Mouse (Mus musculus) c-Kit-negative CD71-positive TER-119-positive erythroid progenitor cells, embryonic 14.5 days (primary cell): ENCODE measurements around the gene Adsl.
"Not testable (repeated sequence)": the region's sequence is repeated elsewhere in the genome, so short reads cannot be mapped to it uniquely, and the experiment has no call there.

ENCODE experiments used
- DNase-seq: peaks from one replicate; pipeline ENCODE4 v3.0.0-alpha.2; 2013; ENCODE audit warnings: low read depth, low spot score

Gene Adsl

GRCm38 (mm10) chr15:80948145-80949135, at the start of gene Adsl:
Gene Adsl, plus strand, starts transcription at chr15:80948490.
- peak; percentile 87 for DNase-seq

GRCm38 (mm10) chr15:80899806-80900205, 48.5 kb upstream of the Adsl start:
- no peak for DNase-seq

- DNase-seq = no peak
Observed at GRCm38 (mm10) chr15:80901806-80902513, 46.3 kb upstream of the Adsl start.

GRCm38 (mm10) chr15:80904776-80905175, 43.5 kb upstream of the Adsl start:
- not testable (repeated sequence) for DNase-seq

GRCm38 (mm10) chr15:80910183-80910582, 38.1 kb upstream of the Adsl start:
- DNase-seq = peak; percentile 25

GRCm38 (mm10) chr15:80910790-80911531, 37.3 kb upstream of the Adsl start:
- DNase-seq = peak; percentile 51

GRCm38 (mm10) chr15:80912175-80912574, 36.1 kb upstream of the Adsl start:
- DNase-seq = no peak

- DNase-seq = no peak
Observed at GRCm38 (mm10) chr15:80913803-80914202, 34.5 kb upstream of the Adsl start.

- DNase-seq = no peak
Observed at GRCm38 (mm10) chr15:80915850-80916249, 32.4 kb upstream of the Adsl start.

GRCm38 (mm10) chr15:80916621-80917020, 31.7 kb upstream of the Adsl start:
- DNase-seq = no peak

- no peak for DNase-seq
Observed at GRCm38 (mm10) chr15:80920346-80920745, 27.9 kb upstream of the Adsl start.

GRCm38 (mm10) chr15:80921781-80922180, 26.5 kb upstream of the Adsl start:
- DNase-seq = no peak

GRCm38 (mm10) chr15:80924211-80924610, 24.1 kb upstream of the Adsl start:
- no peak for DNase-seq

- DNase-seq = no peak
Observed at GRCm38 (mm10) chr15:80928811-80929355, 19.4 kb upstream of the Adsl start.

- no peak for DNase-seq
Observed at GRCm38 (mm10) chr15:80930048-80930571, 18.2 kb upstream of the Adsl start.

- not testable (repeated sequence) for DNase-seq
Observed at GRCm38 (mm10) chr15:80930676-80931320, 17.5 kb upstream of the Adsl start.

- DNase-seq = no peak
Observed at GRCm38 (mm10) chr15:80931345-80931960, 16.8 kb upstream of the Adsl start.

- no peak for DNase-seq
Observed at GRCm38 (mm10) chr15:80934841-80935240, 13.4 kb upstream of the Adsl start.

- DNase-seq = no peak
Observed at GRCm38 (mm10) chr15:80936686-80937085, 11.6 kb upstream of the Adsl start.

GRCm38 (mm10) chr15:80938615-80939014, 9.7 kb upstream of the Adsl start:
- no peak for DNase-seq
